Mouse (Mus musculus): Measurements from ENCODE around the gene Gata5. TPM values are rescaled to one million over a fixed set of nuclear protein-coding genes. Genes with fewer than 3 reads are reported as not detected.

The Gata5 gene
- total and polyA plus RNA-seq, 3 experiments, result not detected

GRCm38 (mm10) chr2:180276851-180277259 is 57.6 kb downstream of the Gata5 start:
- no peak overlapping the region for H3K9ac ChIP-seq (ENCODE audit: insufficient read depth, low read depth)
- 0 out of 2 replicates have a peak, but pooled peaks have one; percentile 6 for TF ChIP-seq BHLHE40 (IDR thresholded peaks at IDR 0.05; ENCODE audit: low read depth, low read length)
- no peak for TF ChIP-seq KAT2A (IDR thresholded peaks at IDR 0.05; ENCODE audit: insufficient replicate concordance, low read length)
- peaks cover 3 to 26% of the 10 kb centered on the region in 2 experiments for H3K4me1 ChIP-seq (ENCODE audit: control insufficient read depth in 1 of 2, insufficient read depth in 2 of 2)
- no peak for DNase-seq (ENCODE audit: extremely low read depth)
- H3K27ac ChIP-seq (ENCODE audit: insufficient read depth, low read depth), result no peak overlapping the region
- dilution Hi-C loops (cut with MboI; ENCODE audit: extremely low pct_ligation_motif_present, extremely low pct_unique_long_range_greater_than_20kb, low sequenced_read_pairs) (no loop called here), in situ Hi-C loops (cut with MboI; ENCODE audit: low pct_ligation_motif_present, low pct_unique_long_range_greater_than_20kb, low sequenced_read_pairs) (loop anchor here (10.0 kb wide), 1 partner anchor 298 kb away; no protein-coding TSS in a partner anchor)
- no peaks in the 10 kb centered on the region for H3K36me3 ChIP-seq (replicated peaks in 1 of 2; ENCODE audit: control insufficient read depth in 1 of 2, insufficient read depth in 1 of 2, low read length in 1 of 2)
- 0 out of 2 replicates have a peak, but pooled peaks cover 5% of the 10 kb centered on the region for H3K79me2 ChIP-seq (replicated peaks; ENCODE audit: control insufficient read depth, extremely low read depth, insufficient read depth, poor library complexity, severe bottlenecking)
- H3K4me3 ChIP-seq (replicated peaks in 1 of 3; ENCODE audit: low read depth in 2 of 3, low read length in 2 of 3, poor library complexity in 1 of 3), result no peak overlapping the region
- H3K9me3 ChIP-seq (replicated peaks; ENCODE audit: low read length), result no peaks in the 10 kb centered on the region
- H3K27me3 ChIP-seq (replicated peaks), result peaks cover 76% of the 10 kb centered on the region
- no peak overlapping the region for H3K4me2 ChIP-seq (ENCODE audit: insufficient read depth, low read depth, poor library complexity, severe bottlenecking)

- no peak for DNase-seq (ENCODE audit: extremely low read depth)
- no peaks in the 10 kb centered on the region for H3K9me3 ChIP-seq (replicated peaks; ENCODE audit: low read length)
- in situ Hi-C loops (cut with MboI; ENCODE audit: low pct_ligation_motif_present, low pct_unique_long_range_greater_than_20kb, low sequenced_read_pairs) (loop anchor here (10.0 kb wide), 1 partner anchor 298 kb away; no protein-coding TSS in a partner anchor), dilution Hi-C loops (cut with MboI; ENCODE audit: extremely low pct_ligation_motif_present, extremely low pct_unique_long_range_greater_than_20kb, low sequenced_read_pairs) (no loop called here)
- 0 out of 2 replicates have a peak, but pooled peaks cover 6% of the 10 kb centered on the region for H3K79me2 ChIP-seq (replicated peaks; ENCODE audit: control insufficient read depth, extremely low read depth, insufficient read depth, poor library complexity, severe bottlenecking)
- H3K9ac ChIP-seq (ENCODE audit: insufficient read depth, low read depth), result no peak overlapping the region
- no peak overlapping the region for H3K4me2 ChIP-seq (ENCODE audit: insufficient read depth, low read depth, poor library complexity, severe bottlenecking)
- TF ChIP-seq MXI1 (IDR thresholded peaks at IDR 0.05; ENCODE audit: low read depth, low read length) (0 out of 2 replicates have a peak, but pooled peaks have one; percentile 11), MAZ (IDR thresholded peaks at IDR 0.05; ENCODE audit: low read depth, low read length) (no peak)
- H3K36me3 ChIP-seq (replicated peaks in 1 of 2; ENCODE audit: control insufficient read depth in 1 of 2, insufficient read depth in 1 of 2, low read length in 1 of 2), result no peaks in the 10 kb centered on the region
- peaks cover 71% of the 10 kb centered on the region for H3K27me3 ChIP-seq (replicated peaks)
- H3K27ac ChIP-seq (ENCODE audit: insufficient read depth, low read depth), result no peak overlapping the region
- H3K4me3 ChIP-seq (replicated peaks in 1 of 3; ENCODE audit: low read depth in 2 of 3, low read length in 2 of 3, poor library complexity in 1 of 3), result no peak overlapping the region
- peaks cover 8 to 31% of the 10 kb centered on the region in 2 experiments for H3K4me1 ChIP-seq (ENCODE audit: control insufficient read depth in 1 of 2, insufficient read depth in 2 of 2)
These were observed 58.1 kb downstream of the Gata5 start for GRCm38 (mm10) chr2:180276385-180276784.

GRCm38 (mm10) chr2:180275836-180276235 is 58.7 kb downstream of the Gata5 start:
- Histone ChIP-seq H3K27ac (ENCODE audit: insufficient read depth, low read depth) (no peak overlapping the region), H3K36me3 (replicated peaks in 1 of 2; ENCODE audit: control insufficient read depth in 1 of 2, insufficient read depth in 1 of 2, low read length in 1 of 2) (no peaks in the 10 kb centered on the region), H3K4me3 (replicated peaks in 1 of 3; ENCODE audit: low read depth in 2 of 3, low read length in 2 of 3, poor library complexity in 1 of 3) (no peak overlapping the region), H3K4me1 (ENCODE audit: control insufficient read depth in 1 of 2, insufficient read depth in 2 of 2) (peaks cover 12 to 37% of the 10 kb centered on the region in 2 experiments), H3K9me3 (replicated peaks; ENCODE audit: low read length) (no peaks in the 10 kb centered on the region), H3K4me2 (ENCODE audit: insufficient read depth, low read depth, poor library complexity, severe bottlenecking) (peak overlapping the region; percentile 54), H3K9ac (ENCODE audit: insufficient read depth, low read depth) (no peak overlapping the region), H3K27me3 (replicated peaks) (peaks cover 67% of the 10 kb centered on the region), H3K79me2 (replicated peaks; ENCODE audit: control insufficient read depth, extremely low read depth, insufficient read depth, poor library complexity, severe bottlenecking) (0 out of 2 replicates have a peak, but pooled peaks cover 6% of the 10 kb centered on the region)
- TF ChIP-seq CTCF (conservative IDR thresholded peaks at IDR 0.05 in 1 of 2, IDR thresholded peaks at IDR 0.05 in 1 of 2; ENCODE audit: low read depth in 2 of 2, low read length in 2 of 2) (peak; percentile 39 to 95; a peak in 3 of 4 replicates), SMC3 (IDR thresholded peaks at IDR 0.05; ENCODE audit: low read depth, low read length) (peak; percentile 95), E2F4 (IDR thresholded peaks at IDR 0.05; ENCODE audit: insufficient replicate concordance, low read depth, low read length) (no peak), JUN (IDR thresholded peaks at IDR 0.05; ENCODE audit: insufficient read depth, low read depth, low read length) (no peak), ZC3H11A (IDR thresholded peaks at IDR 0.05; ENCODE audit: low read depth, low read length) (peak; percentile 67), IRF4 (IDR thresholded peaks at IDR 0.05; ENCODE audit: low read depth, low read length) (no peak), RAD21 (IDR thresholded peaks at IDR 0.05; ENCODE audit: low read depth, low read length) (peak; percentile 91), CHD2 (IDR thresholded peaks at IDR 0.05; ENCODE audit: low read length) (no peak), MEF2A (IDR thresholded peaks at IDR 0.05; ENCODE audit: borderline replicate concordance, low read depth, low read length) (0 out of 2 replicates have a peak, but pooled peaks have one; percentile 10), GABPA (IDR thresholded peaks at IDR 0.05; ENCODE audit: insufficient replicate concordance, low read depth, low read length) (no peak)
- dilution Hi-C loops (cut with MboI; ENCODE audit: extremely low pct_ligation_motif_present, extremely low pct_unique_long_range_greater_than_20kb, low sequenced_read_pairs), result no loop called here
- peak; percentile 59 for DNase-seq (ENCODE audit: extremely low read depth)
- in situ Hi-C loops (cut with MboI; ENCODE audit: low pct_ligation_motif_present, low pct_unique_long_range_greater_than_20kb, low sequenced_read_pairs), result loop anchor here (10.0 kb wide), 1 partner anchor 299 kb away; no protein-coding TSS in a partner anchor
